Mouse (Mus musculus) right cerebral cortex, adult 18-20 months (tissue): ENCODE data around the gene Igf1r.
"Not testable (repeated sequence)": the region's sequence is repeated elsewhere in the genome, so short reads cannot be mapped to it uniquely, and the experiment has no call there.

Source experiments
- DNase-seq: peaks from one replicate; pipeline ENCODE4 v3.0.0; 2022; ENCODE audit warnings: mixed read lengths

The Igf1r gene

DNA sequence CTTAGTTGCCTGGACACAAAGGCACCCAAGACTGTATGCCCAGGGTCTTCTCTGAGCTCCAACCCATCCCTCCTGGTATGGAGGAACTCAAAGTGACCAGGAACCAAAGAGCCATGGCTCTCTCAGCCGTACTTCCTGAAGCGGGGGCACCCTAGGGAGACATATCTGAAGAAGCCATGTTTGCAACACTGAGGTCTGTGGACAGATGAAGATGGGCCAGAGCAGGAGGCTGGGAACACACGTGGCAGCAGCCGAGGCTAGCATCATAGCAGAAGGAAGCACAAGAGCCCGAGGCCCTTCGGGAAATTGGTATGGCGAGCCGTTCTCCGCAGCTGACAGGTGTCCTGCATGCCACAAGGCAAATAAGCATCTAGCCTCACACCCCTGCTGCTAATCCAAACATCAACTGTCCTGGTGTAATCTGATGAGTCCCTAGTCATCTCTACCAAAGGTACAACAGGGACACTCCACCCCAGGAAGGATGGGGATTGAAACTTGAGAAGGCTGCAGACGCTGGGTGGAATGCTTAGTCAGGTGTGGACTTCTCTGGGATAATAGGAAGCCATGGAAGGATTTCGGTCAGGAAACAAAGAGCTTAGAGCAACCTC is 286.7 kb downstream of the Igf1r start:
- no peak for DNase-seq

DNA sequence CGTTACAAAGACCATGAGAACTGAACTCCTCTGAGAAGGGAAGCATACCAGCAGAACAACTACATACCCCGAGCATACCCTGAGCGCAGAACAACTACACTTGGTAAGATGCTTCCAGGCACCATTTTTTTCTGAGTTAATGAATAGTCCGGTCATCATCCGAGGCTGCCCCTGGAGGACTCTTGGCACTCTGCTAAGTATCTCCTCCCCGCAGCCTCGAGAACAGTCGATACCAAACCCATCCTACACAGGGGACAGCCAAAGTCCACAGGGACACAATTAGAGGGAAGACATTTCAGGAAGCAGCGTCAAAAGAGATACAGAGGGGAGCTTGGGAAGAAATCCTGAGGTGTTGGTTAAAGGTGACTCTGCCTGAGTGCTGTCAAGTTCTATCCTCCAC is 288.6 kb downstream of the Igf1r start:
- no peak for DNase-seq

DNA sequence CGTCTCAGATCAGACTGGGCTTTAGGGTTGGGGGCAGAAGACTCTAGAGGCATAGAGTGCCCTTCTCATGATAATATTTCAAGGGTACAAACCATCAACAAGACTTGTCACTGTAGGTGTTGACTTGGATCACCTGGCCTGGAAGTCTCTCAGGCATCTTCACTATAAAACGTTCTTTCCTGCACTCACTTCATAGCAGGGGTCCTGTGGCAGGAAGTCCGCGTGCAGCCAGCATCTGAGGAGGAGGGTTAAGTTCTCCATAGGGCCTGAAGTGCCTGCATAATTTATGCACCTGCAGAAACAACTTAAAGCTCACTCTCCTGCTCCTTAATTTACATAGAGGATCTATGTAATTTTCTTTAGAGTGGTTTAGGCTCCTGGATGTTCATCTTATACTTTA is 293.1 kb downstream of the Igf1r start:
- DNase-seq: no peak

DNA sequence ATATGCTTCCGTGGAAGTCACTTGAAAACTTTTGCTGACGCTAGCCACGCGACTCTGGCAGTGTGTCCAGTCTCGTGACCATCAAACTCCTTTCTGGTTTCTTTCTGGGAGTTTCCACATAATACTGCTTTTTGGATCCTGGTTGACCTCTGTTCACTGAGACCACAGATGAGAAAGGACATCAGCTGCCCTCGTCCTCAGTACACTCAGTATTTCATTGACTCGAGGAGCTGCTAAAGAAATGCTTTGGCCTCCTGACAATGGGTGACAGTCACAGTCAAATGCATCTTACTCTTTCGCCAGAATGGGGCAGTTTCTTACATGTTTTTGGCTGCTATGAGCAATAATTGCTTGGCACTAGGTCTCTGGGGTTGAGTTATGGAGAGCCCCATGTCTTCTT is 293.6 kb downstream of the Igf1r start:
- no peak for DNase-seq

DNA sequence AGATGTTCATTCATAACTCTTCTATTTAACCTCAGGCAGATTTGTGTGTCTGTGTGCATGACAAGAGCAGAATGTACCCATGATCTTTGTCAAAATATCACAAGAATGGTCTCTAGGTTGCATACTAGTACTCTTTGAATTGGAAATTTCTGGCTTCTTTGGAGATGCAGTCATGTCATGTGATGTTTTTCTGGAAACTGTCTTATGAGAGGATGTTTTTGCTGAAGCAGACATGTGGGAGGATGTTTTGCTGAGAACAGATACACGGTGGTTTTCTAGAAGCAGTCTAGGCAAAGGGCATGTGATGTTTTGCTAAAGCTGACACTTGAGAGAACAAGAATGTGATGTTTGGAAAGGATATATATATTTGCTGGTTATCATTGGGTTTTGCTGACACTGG is 297.8 kb downstream of the Igf1r start:
- no peak for DNase-seq

DNA sequence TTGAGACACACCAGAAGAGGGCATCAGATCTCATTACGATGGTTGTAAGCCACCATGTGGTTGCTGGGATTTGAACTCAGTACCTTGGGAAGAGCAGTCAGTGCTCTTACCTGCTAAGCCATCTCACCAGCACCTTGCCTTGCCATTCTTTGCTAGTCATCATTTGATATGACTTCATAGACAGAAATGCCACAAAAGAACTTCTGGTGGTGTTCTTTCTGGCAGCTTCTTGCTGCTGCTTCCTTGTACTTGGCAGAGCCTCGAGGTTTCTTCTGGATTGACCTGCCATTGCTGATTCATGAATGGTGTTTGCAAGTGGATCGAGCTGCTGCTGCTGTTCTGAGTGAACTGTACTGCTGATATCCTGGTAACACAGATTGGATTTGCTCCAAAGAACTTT is 298.3 kb downstream of the Igf1r start:
- no peak for DNase-seq

DNA sequence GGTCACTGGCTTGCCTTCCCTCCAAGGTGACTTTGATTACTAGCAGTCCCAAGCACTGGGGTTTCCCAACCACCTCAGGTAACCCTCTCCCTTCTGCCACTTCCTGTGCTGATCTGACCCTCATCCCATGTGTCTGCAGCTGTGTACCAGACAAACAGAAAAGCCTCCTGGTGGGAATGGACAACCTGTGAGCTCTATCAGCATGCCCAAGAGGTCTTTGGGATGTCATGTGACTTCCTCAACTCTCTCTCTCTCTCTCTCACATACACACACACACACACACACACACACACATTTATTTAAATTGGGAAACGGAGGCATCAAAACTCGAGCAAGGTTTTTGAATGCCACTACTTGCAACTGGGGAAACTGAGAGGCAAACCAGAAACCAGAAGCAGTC is 305.1 kb downstream of the Igf1r start:
- no peak for DNase-seq

DNA sequence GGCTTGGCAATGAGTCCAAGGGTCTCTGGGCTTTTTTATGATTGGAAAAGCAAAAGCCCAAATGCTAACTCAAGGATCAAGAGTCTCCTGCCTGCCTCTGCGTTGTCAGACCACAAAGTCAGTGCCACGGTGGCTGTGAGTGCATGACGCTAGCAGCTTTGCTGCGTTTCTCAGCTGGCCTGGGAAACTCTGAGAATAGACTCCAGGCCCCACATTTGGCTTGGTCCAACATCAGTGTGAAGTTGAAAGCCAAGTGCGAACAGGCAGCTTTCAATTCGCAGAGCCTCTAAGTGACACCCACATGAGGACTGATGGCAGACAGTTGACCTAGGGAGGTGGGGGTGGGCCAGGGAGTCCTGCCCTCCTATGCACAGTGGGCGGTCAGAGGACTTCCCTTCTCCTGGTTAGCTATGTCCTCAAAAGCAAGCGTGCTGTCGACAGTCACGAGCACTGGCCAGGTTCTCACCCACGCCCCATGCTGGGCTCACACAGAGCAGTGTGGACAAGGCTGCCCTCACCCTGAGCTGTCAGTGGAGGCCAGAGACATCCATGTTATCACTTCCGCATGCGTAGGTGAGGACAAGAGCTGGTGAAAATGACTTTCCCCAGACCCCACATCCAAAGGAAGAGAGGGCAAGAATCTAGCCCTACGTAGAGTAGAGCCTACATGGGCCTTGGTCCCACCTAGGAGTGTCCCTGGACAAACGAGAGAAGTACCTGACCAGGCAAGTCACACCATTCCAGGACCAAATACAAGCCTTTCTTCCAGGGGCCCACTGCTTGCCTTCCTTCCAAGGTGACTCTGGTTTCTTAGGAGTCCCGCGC is 305.9 kb downstream of the Igf1r start:
- no peak for DNase-seq

DNA sequence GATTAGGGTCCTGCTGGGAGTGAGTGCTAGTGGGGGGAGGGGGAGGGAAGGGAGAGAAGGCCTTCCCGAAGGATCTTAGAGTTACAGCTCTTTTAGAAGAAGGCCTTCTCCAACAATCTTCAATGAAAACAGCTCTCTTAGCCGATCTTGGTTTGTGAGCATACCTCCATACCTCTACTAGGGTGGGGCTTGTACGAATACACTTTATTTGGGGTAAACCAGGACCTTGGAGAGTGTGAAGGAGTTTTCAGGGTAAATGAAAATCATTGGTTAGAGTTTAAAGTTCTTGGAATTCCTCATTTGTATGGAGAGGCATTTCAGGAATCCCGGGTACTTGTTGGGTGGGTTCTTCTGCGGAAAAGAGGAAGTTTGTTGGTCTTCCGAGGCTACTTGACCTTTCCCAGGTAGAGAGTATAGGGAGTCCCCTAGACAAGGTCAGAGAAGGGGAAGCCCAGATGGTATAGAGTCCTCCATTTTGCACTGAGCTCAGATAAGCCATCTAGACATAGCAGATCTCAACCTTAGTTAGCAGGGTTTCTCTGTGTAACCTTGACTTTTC is 307.0 kb downstream of the Igf1r start:
- no peak for DNase-seq

DNA sequence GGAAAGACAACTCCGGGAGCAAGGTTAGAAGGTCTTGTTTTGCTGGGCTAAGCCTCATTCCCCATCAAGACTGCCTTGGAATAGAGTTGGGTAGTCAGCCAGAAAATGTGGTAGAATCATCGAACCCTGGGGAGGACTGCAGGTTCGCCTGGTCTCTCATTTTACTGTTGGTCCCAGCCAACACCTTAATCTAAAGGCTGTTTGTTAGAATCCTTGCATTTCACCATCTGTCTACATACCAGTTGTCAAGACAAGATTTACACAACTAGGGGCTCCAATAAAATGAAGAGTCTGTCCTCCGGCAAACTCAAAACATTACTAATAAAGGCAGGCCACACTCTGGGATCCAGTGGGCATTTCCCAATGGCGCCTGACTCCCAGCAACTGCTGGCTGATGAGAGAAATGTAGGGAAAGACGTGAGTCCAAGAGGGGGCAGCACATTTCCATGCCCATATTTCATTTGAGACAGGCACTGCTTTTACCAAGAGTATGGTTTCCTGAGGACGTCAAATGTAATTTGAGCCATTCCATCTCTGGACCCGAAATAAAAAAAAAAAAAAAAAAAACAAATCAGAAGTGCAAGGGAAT is 310.1 kb downstream of the Igf1r start:
- no peak for DNase-seq

DNA sequence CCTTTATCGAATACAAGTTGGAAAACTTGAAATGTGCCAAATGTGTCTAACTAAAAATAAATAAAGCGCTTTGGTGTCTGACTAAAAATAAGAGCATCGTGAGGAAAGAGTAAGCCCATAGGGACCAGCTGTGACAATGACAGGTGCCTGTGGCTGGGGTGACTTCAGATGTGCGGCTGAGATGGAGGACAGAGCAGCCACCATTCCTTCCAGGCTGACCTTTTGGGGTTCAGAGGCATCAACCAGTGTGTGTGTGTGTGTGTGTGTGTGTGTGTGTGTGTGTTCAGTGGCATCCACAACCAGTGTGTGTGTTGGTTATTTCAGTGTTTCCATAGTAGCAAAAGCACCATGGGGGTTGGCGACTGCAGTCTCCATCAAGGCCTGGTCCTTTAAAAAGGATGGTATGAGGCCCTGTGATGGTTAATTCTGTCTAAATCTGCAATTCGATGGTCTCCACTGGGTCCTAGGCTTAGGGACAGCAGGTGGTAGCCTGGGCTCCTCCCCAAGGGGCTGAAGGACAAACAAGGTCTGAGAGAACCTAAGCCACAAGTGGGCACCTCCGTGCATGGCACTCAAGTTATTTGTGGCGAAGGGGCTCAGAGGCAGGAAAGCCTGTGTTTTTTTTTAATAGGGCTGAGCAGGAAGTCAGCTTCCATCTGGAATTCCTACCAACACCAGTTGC is 310.9 kb downstream of the Igf1r start:
- DNase-seq: no peak

DNA sequence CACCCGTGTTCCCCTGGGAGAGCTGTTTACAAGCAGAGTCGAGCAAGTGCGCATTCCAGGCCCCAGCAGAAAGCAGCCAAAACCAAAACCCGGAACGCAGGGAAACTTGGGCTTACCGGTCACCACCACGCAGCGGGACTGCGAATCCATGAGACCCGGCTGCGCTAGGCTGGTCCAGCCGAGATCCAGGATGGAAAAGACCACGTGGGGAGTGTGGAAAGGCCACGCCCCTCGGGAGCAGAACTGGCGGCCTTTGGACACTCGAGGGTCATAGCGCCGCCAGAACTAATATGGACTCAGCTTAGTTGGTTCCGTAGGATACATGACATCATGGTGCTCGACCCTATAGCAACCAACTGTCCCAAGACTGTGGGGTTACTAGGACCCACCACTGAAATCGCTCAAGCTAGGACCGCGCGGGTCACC is 311.4 kb downstream of the Igf1r start, which contains the start of gene Pgpep1l:
TSS of gene Pgpep1l (minus strand) at position 206 of the 426 bp plus-strand sequence.
- DNase-seq: peak; percentile 33

DNA sequence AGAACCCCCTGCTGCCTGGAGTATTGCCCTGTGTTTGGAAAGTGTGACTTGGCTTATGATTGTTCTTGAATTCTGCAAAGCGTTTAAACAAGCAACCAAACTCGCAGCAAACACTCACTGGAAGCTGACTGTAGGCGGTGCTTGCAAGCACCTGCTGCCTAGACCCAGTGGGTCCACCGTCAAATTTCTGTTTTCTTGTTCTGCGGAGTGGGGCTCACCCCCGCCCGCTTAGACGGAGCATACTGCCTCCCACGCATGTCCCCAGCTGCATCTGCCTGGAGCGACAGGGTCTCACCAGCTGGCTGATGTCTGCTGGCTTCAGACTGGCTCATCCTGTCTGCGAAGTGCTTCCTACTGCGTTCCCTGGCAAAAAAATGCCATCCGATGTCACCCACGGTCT is 311.9 kb downstream of the Igf1r start:
- peak; percentile 90 for DNase-seq

DNA sequence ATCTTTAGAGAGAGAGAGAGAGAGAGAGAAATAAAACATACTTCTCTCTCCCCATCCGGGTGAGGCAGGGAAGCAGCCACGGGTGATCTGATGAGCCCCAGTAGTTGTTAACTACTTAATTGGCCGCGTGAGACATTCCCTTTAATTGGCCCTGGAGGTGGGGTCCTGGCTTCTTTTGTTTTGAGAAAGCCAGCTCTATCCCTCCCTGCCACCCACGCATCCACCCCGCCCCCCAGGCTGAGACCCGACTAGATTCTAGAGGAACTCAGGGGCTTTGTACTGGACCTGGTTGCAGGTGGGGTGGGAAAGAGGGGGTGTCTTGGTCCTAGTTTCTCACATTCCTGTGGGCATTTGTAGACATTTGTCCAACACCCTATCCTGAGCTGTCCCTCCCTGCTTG is 312.8 kb downstream of the Igf1r start:
- no peak for DNase-seq

DNA sequence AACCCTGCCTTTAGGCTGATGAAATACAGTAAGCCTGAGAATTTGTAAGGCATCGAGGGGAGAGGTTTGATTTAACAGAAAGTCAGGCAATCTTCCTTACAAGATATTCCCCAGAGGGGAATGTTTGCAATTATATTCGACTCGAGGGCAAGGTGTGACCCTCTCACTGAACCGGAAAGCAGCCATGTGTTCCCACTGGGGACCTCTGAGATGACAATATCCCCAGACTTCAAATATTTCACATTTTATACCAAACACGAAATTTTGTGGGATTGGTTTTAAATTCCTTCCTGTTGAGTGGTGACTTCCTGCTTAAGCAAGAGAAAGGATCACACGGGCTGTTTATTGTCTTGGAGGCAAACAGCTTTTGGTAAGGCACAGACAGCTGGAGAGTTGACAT is 314.1 kb downstream of the Igf1r start:
- DNase-seq: no peak

DNA sequence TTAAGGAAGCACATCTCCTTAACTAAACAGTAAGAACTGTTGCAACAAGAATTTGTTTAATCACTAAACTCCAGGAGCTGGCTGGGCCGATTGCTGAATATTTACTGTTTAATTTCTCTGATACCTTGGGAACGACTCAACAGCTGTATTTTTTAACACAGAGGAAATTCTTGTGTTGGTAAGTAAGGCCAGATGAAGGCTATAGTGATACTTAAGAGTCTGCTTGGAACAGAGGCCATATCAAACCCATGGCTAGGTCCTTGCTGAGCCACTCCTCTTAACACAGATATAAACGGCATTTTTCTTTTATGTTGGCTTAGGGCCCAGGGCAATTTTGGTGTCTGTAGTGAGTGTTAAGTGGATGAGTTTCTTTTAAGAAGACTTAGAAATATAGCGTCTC is 317.9 kb downstream of the Igf1r start:
- no peak for DNase-seq

DNA sequence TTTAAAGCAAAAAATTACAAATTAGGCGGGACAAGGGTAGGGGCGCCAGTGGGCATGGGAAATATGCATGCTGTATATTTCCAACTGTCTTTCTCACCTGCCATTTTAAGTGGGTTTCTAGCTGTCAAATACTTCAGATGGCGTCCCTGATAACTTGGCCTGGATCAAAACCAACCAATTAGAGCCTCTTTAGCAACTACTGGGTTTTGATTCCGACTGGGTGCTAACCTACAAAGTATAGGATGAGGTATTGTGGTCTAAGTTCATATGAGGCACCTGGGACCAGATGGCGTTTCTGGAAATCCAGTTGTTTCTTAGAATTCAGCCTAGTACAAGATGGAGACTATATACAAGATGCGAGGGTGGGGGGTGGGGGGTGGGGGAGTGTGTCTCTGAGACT is 319.2 kb downstream of the Igf1r start:
- DNase-seq: no peak

DNA sequence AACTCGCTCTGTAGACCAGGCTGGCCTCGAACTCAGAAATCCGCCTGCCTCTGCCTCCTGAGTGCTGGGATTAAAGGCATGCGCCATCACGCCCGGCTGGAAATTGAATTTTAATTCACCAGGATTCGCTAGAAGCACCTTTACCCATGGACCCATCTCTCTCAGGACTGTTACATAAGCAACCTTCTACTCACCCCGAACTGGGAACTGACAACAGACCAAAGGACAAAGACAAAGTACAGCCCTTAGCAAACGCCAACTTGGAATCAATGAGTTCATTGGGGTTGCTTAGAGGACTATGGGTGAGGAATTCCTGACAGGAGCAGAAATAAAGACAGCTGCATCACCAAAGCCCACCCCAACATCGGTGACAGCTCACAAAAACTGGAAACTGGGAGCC is 320.0 kb downstream of the Igf1r start:
- DNase-seq: no peak

DNA sequence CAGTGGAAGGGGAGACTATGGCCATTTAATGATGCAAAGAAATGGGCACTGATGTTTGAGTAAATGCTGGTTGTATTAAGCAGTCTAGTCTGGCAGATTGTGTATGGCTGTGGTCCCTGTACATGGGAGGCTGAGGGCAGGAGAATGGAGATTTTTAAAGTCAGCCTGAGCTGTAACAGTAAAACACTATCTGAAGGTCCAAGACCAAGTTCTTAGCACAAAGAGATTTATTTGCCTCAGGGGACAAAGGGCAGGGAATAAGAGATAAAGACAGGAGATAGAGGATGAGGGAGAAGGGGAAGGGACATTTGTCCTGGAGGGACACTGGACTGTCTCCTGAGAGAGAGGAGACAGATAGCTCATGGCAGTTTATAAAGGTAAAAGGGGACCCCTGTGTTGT is 320.9 kb downstream of the Igf1r start, which contains the start of gene Fam169b:
TSS of gene Fam169b (plus strand) at position 325 of the 400 bp plus-strand sequence.
- DNase-seq: no peak

DNA sequence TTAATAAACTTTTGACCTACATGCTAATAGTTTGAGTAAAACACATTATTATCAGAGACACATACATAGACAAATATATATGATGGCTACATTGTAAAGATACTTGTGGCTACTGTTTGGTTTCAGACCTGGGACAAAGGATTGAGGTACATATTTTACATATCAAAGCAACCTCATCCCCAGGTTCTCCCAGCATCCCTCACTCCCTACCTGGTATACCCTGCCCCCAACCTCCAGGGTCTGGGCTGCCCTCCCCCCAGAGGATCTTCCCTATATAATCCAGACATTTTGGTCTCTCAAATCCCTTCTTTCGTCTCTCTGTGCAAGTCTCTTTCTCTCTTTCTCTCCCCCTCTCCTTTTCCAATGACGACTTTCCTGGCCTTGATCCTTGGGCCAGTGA is 321.6 kb downstream of the Igf1r start:
- DNase-seq: no peak

DNA sequence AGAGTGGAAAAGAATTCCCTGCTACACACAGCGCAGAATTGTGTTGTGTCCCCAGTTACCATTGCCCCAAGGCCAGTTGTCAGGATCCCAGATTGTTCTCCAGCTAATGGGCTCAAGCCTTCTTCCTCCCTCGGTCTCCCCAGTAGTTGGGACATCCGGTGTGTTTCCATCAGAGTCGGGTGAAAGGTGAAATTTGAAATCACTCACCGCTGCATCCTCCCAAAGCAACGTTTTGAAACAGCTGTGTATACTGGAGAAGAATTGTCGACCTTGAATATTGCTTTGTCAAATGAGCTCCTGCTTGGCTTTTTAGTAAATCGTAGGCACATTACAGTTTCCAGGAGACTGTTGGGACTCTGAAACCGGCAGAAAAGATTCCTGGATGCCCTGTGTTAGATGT is 322.3 kb downstream of the Igf1r start:
- DNase-seq: no peak

DNA sequence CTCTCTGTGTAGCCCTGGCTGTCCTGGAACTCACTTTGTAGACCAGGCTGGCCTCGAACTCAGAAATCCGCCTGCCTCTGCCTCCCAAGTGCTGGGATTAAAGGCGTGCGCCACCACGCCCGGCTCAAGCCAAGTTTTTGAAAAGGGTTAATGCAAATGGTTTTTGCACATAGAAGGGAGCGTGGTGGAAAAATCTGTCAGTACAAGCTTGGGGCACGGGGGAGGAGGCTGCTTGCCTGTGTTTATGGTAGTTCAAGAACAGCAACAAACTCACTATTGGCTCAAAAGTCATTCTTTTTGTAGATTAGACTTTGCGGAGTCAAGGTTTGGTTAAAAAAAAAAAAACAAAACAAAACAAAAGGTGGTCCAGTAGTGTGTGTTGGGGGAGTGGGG is 322.8 kb downstream of the Igf1r start:
- DNase-seq: not testable (repeated sequence)
